Mouse (Mus musculus) megakaryocyte-erythroid progenitor cell, adult 5-6 weeks (primary cell): ENCODE measurements at regions not wholly inside any gene's neighbourhood (a gene's known extent, or its start where the extent isn't known, plus 50 kb on each side); places are given as distances from the start of the nearest gene placed in this dataset.

Experiments used
- ATAC-seq: replicated peaks from 2 replicates; pipeline ENCODE4 v1.8.0; 2016; ENCODE audit warnings: mild to moderate bottlenecking, inconsistent platforms; ENCODE audit not compliant: severe bottlenecking, poor library complexity, low FRiP score, low TSS enrichment

DNA sequence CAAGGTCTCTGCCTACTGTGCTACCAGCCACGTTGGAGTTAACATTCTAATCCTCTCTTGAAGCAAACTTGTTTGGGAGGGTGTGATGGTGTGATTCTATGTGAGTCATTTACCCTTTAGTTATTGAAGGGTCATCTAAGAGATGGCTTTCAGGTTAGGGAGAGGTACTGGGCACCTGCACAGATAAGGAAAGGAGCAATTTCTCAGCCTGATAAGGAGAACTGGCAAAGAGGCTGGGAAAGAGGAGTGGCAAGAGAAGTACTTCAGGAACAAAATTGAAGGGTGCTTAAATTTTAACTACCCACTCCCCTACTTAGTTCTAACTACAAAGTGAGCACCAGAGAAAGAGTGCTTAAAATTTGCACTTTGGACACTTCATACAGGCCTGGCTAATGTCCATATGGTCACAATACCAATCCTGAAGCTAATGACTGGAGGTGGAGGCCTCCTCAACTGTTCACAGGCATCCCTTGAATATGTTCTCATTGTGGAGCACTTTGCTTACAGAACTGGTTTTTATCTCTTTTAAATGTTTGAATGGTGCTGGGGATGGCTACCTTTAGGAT is 197.1 kb downstream of the Tmsb4x start:
- no peak for ATAC-seq

DNA sequence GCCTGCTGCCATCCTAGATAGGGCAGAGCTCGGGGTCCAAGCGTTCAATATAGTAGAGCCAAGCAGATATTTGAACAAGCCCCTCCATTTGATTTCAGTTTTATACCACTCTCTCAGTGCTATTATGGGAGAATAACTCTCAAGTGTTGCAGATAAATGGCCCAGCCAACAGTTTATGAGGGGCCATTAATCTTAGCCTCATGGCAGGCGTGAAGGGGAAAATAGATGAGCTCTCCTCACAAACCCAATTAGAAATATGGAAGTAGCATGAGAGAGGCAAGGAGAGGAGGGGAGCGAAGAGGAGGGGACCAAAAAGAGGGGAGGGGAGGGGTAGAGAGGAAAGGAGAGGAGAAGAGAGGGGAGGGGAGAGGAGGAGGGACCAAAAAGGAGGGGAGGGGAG is 213.3 kb downstream of the Tmsb4x start:
- ATAC-seq, result no peak

DNA sequence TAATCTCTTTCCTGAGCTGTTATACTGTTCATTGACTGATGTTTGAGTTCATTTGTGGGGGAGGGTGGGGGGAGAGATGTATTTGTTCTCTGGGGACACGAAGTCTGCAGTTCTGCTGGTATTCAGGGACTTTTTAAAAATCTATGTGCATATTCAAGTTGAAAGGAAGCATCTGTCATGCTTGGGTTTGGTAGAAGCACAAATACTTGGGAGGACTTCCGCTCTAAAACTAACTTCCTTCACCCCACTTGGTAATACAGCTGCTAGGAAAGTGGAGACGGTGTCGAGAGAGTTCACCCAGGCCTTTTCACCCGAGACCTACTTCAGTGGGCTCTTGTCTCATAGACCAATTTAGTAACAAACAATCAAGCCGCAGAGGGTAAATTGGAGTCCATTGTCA is 228.1 kb downstream of the Tmsb4x start:
- no peak for ATAC-seq

DNA sequence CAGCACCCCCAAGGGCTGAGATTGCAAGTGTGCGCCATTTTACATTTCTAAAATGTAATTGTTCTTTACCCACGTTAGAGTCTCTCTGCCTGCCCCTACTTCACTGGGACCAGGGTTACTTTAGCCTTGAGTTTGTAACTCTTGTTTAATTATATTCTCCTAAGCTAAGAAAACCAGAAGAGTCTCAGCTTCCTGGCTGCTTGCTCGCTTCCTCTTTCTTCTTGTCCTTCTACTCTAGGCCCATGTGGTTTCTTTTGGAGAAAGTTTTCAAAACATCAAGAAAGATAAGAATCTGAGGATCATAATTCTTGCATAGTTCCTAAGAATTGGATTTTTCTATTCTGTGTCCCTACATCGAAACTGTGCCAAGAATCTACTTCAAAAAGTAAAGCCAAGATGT is 228.6 kb downstream of the Tmsb4x start:
- ATAC-seq, result no peak

DNA sequence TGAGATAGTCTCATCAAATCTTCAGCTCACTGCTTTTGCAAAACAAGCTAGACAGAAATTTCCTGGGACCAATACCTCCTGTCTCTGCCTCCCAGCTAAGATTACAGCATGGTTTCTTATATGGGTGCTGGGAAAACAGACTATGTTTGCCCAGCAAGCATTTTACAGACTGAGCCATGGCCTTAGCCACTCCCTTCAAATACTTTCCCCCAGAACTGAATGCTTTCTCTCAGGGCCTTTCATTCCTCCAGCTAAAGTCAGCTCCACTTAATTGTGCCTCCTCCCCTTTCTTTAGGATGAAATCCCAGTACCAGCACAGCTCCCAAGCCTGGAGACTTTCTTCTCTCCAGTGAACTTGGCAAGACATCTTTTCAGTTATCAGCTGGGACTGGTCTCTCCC is 232.1 kb downstream of the Tmsb4x start:
- no peak for ATAC-seq

DNA sequence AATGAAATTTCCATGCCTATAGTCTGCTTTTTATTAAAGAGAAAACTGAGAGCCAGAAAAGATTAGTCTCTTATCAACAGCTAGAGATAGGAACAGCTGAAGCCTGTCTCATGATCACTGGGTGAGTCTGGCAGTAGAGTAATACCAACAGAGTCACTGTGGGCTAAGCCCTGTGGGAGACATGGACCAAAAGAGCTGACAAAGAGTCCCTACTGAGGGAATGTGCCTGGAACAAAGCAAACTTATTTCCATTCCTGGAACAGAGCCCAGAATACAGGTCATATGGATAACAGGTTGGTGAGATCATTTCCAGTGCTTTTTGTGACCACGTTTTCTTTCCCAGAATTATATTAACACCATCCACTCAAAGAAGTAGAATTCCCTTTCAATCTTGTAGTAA is 237.4 kb downstream of the Tmsb4x start:
- no peak for ATAC-seq

DNA sequence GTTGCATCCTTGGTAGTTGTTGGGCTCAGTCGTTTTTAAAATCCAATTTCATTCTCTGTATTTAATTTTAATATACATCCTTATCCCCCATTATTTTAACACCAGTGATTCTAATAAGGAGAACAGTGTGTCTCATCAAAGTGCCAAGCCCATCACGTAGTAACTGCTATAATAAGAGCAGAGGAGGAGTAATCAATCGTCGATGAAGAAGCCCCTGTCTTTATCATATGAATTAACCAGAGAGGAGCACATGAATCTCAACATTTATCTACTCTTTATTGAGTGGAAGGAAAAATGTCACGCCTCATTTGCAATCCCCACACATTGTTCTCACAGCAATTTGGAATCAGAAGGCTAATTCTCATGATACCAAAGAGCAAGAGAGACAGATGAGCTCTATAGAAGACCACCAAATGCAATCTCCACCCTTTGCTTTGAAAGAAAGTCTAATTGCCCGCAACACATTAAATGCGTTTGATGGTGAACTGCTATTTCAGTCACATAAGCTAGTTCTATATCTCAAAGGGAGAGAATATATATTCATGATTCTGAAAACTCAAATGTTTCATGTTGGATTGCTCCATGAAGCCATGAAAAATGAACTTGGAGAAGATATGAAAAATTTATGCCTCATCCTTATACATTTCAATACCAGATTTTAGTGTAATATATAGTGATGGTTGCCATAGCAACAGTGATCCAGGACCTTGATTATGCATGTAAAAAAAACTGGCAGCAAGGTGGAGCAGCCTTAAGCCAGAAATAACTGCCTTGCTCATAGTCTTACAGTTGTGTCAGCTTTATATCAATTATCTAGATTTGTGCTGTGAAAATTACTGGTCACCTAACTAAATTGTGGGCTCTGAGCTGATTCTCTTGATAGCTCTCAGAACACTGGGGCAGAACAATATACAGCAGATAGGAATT is 244.2 kb downstream of the Tmsb4x start:
- no peak for ATAC-seq

DNA sequence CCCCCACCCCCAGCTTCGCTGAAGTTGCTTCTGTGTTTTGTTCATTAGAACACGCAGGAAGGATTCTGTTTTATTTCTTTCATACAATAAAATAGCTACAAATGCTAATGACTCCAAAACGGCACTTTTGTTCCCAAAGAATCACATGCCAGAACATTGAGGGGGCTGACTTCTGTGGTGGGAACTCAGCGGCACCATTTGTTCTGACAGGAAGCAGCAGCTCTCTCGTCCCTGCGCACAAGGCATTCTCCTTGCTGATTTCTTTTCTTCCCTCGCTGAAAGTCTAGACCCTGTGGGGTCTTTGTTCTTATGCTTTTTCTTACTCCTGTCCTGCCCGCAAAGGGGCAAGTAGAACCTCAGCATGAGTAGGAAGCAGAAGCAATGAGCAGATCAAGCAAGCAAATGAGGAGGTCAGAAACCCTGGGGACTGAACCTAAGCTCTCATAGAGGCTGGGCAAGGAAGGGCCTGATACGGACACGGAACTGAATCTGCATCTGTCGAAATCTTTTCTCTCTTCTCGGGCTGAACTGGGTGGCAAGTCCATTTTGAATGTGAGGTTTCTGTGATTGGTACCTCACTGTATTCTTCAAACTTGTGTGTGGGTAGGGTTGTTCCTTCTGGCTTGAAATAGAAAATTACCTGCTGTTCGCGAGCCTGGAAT is 256.5 kb downstream of the Tmsb4x start:
- ATAC-seq, result no peak

DNA sequence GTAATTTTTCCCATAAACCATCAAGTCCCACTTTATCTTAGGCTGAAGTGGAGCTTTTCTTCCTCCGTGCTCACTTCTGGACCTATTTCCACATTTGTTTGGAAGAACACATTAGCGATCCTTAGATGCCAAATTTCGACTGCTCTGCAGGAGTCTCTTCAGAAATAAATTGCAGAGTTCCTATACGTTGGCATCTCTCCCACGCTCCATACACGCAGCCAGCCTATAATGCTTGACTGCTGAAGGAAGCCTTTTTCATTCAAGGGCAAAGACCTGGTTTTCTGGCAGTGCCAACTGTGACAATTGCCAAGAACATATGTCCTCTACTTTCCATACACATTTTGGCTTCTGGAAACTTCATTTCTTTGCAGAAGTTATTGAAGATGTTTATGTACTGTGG is 258.1 kb downstream of the Tmsb4x start:
- no peak for ATAC-seq

DNA sequence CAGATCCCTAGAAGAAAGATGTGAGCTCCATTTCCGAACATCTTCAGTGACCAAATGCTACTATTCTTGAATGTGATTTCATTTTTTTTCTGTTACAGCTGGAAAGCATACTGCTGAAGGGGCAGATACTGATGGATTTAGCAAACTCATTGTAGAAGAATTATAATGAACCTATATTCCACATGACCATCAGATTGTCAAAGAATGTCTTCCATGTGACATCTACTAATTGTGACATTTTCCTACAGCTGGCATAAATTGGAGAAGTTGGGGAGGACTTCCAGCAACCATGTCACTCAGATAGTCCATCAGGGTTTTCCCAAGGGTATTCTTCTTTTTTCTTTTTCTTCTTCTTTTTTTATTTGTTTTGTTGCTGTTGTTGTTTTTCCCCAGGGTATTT is 263.2 kb downstream of the Tmsb4x start:
- no peak for ATAC-seq

DNA sequence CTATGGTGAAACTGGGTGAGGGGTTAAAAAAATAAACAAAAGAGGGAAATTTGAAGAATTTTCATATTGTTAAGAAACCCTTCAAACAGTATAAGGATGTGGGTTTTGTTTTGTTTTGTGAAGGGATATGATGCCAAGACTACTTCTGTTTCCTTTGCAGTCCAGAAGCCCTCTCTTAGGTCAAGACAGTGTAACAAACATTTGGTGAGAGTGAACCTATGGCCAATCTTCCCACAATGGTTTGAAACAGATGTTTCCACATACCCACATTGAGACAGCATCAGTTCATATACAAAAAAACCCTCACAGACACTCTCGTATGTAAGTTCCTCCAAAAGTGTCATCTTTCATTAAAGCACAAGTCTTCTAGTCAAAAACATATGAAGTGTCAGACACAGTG is 263.6 kb downstream of the Tmsb4x start:
- no peak for ATAC-seq

DNA sequence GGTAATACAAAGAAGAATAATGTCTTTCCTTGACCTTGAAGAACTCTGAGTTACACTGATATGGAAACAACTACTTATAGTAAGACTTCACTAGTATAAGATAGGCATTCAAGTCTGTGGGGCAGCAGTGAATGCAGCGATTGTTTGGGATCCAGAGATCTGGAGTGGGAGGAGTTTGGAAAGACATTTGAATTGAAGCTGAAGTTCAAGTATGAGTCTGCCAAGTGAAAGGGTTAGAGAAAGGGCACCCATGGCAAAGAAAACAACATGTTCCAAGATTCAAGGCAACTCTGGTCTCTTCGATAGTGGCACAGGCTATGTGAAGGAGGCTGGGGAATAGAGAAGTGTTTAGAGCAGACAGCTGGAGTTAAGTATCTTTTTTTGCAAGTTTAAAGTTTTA is 275.3 kb downstream of the Tmsb4x start:
- no peak for ATAC-seq

DNA sequence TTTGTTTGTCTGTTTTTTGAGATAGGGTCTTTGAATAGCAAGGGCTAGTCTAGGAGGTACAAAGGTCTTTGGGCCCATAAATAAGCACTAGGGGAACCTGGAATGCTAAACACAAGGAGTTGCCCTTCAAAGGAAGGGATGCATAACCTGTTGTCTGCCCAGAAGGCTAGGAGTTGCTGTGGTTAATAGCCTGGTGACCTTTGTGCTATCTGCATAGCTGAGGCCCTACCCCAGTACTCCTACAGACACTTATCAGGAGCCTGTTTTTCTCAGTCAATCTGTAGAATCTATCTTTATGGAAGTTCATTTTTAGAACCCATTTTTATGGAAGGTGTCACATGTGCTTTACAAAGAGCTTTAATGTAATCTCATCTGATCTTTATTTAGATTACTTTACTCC is 276.6 kb downstream of the Tmsb4x start:
- no peak for ATAC-seq

DNA sequence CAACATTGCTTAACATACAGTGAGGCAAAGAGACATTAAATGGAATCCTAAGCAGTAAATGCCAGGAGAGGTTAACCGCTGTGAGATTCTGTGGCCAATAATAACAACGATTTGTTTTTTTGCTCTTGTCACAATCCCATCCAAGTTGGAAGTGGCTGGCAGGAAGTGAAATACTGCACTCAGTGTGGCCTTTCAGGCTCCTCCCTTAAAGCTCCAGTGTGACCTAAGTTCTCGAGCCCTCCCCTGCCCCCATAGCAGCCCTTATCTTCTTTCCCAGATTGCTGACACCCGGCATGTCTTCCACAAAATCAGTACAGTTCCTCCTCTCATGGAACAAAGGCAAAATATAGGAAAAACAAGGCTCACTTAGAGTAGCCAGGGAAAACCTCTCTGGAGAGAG is 278.1 kb downstream of the Tmsb4x start:
- no peak for ATAC-seq

DNA sequence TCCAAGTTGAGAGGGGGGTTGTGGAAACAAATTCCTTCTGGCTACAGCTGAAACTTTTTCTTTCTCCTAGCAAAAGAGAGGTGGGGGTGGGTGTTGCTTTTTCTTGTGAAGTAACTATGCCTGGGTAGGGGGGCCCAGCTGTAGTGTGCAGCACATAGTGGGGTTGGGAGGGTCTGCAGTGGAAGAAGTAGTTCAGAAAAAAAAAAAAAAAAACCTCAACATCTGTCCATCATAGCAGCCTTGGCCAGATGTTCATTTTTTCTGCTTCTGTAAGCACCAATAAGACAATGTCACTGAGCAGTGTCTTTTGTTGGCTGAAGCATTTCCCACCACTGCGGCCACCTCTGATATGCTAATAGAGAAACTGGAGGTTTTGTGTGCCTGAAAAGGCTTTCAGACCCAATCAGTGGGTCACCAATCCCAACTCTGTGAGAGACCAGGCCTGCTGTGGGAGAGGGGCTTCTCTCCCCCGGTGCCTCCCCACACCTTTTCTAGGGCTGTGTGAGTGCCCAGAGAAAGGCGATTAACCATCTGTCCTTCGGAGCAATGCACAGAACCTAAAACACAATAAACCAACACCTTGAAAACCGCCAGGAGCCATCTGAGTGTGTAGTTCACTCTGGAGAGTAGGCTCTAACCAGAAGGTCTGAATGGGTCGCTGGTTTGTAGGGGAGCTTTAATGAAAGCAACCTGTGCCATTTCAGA is 279.2 kb downstream of the Tmsb4x start:
- no peak for ATAC-seq

DNA sequence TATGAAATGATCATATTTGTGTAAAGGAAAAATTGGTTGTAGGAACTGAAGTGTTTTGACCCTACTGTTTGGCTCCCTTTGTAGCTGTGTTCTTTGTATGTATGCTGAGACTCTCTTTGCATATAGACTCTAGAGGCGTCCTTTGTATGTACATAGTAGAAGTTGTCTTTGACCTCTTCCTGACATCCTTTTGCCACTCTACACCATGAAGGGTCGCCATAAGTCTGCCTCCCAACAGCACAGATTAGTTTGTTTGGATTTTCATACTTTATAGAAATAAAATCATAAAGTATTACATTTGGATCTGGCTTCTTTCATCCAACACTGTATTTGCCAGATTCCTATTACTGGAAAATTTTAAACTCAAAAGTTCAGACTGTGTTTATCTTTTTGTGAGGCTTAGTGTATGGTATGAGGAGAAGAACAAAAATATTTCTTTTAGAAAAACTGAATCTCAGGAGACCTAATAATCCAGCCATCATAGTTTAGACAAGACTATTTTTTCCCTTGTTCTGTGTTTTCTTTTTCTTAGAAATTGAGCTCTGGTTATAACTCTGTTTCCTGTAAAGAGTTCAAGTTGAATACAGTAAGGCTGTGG is 293.7 kb downstream of the Tmsb4x start:
- ATAC-seq, result no peak

DNA sequence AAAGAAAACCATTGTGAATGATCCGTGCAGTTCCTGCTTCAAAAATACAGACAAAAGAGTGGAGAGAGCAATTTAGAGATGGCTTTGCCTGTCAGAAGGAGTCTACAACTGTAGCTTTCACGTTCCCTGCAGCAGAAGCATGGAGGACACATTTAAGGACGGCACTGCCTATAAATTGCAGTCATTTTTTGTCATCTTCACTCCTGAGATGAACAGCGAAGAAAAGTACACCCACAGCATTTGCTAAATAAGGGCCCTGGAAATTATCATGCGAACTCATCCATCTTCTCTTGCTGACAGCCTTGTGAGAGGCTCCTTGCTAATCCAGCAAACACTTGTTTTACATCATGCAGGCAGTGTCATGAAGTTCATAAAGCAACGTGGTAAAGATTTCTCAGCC is 302.5 kb downstream of the Tmsb4x start:
- ATAC-seq, result no peak

DNA sequence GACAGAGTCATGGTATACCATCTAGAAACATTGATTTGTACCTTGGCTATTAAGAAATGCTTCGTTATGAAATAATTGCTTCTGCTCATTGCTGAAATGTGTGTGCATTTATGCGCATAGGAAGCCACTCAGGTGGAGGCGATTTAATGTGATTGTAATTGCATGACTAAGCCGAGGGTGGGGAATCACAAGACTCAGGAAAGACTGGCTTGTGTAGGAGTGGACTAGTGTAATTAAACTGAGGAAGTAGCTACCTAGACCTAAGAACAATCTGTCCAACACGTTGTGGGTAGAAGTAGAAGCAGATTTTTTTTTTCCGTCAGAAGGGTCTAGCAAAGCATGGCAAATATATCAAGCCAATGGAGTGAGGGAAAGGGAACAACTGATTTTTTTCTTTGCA is 308.4 kb downstream of the Tmsb4x start:
- no peak for ATAC-seq

DNA sequence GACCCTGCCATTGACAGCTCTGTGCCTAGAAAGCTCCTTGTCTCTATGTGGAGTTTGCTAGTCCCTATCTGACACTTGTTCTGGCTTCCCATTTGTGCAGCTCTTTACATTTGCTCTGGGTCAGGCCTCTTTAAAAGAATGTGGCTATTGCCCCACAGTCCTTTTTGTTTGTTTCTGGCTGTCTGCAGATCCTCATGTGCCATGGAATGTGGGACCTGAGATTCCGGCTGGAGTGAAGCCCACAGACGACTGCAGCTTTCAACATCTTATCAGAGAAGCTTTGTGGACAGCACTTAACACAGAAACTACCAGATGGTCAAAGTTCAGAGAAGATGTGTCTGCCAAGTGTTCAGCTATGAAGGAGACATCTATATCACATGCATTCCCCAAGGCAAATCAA is 309.7 kb upstream of the Egfl6 start:
- no peak for ATAC-seq

DNA sequence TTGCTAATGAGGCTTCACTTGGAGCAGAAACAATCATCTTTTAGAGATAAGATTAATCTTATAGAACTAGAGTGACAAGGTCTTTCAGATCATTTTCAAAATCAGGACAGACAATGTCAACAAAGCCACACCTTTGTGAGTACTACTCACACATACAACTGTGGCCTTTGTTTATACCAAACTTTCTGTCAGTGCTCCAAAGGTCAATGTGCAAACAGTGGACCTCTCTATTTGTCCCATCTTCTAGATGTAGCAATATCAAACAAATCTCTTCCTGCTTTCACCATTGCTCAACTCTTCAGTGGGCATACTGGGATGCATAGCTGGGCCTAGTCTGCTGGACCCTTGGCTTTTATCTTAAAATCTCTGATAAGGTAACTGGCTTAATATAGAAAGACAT is 300.9 kb upstream of the Egfl6 start:
- no peak for ATAC-seq
